Mouse (Mus musculus) testis, postnatal 10 days (tissue): ENCODE data around the gene Usp4.

Experiments
- DNase-seq: peaks from one replicate; pipeline ENCODE4 v3.0.0; 2021; ENCODE audit warnings: low spot score

Usp4 gene

GRCm38 (mm10) chr9:108342301-108342831 is 5.3 kb upstream of the Usp4 start:
- no peak for DNase-seq

DNA sequence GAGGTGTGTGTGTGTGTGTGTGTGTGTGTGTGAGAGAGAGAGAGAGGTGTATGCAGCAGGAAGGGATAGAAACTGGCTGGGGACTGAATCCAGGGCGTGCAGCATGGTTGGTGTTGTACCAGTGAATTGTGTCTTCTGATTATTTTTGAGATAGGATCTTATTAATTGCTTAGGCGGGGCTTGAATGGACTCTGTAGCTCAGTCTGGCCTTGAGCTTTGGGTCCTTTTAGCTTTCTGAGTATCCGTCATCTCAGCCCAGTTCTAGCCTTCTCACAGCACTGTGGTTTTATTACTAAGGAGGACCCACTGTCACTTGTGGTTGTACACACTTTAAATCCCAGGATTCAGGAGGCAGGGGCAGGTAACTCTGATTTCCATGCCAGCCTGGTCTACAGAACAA is 4.3 kb upstream of the Usp4 start:
- no peak for DNase-seq

DNA sequence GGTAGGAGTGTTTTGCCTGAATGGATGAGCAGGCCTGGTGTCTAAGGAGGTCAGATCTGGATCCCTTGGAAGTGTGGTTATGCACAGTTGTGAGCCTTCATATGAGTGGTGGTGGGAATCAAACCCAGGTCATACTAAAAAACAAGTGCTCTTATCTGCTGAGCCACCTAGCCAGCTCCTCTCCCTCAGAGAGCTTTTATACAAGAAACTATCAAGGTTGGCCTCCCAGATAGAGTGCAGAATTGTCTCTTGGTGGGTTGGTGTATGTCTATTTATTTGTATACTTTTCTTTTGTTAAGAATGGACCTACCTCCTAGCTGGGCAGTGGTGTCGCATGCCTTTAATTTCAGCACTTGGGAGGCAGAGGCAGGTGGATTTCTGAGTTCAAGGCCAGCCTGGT is 3.8 kb upstream of the Usp4 start:
- DNase-seq: no peak

GRCm38 (mm10) chr9:108344471-108344870 is 3.2 kb upstream of the Usp4 start:
- no peak for DNase-seq

DNA sequence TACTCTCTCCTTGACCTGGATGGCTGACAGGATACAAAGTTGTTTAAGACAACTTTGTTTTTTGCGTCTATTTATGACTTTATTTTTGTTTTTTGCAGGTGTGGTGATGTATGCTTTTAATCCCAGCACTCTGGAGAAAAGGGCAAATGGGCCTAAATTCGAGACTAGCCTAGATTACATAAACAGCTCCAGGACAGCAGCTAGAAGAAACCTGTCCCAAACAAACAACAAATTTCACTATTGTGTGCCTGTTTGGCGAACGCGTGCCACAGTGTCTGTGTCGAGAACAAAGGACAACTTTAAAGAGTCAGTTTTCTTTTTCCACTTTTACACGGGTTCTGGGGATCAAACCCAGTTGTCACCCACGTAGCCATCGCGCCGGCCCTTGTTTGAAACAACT is 629 bp upstream of the Usp4 start:
- no peak for DNase-seq

DNA sequence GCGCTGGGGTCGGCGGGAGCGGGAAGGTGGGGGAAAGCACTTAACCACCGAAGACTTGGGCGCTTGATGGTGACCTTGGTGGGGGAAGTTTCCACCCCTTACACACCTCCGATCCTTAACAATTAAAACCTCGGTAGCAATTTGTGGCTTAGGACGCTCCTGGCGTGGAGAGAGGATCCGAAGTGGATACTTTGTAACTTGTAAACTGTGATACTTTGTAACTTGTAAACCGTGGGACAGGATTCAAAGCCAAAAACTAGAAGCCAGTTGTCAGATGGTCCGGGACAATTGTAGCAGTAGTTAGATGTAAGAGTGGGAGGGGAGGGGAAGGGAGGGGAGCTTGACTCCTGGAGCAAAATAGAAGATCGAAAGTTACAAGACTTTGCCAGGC is 632 bp downstream of the Usp4 start:
- no peak for DNase-seq

DNA sequence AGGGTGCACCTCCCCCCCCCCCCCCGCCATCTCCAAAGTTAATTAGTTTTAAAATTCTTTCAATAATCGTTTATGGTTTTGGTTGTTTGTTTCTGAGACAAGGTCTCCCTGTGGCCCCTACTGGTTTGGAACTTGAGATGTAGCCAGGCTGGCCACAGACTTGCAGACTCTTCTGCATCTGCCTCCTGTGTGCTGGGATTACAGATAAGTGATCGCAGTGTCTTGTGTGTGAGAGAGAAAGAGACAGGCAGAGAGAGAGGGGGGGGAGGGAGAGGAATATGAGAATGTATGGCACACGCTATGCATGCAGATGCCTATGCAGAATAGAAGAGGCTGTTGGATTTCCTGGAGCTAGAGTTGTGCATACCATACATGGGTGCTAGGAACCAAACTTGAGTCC is 2.1 kb downstream of the Usp4 start:
- DNase-seq: no peak

- DNase-seq: no peak
Observed at GRCm38 (mm10) chr9:108378234-108378633, 30.6 kb downstream of the Usp4 start.

DNA sequence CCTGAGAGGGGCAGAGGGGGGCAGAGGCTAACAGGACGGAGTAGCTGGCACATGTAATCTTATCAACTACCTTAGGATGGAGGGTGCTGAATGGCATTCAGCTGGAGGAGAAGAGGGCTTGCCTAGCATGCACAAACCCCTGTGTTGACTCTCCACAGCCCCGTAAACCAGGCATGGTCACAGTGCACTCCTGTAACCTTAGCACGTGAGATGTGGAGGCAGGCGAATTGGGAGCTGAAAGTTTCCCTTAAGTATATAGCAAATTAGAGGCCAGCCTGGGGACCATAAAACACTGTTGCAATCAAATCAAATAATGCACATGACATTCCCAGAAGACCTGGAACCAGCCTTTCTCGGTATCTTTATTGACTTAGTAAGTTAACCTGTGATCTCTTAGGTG is 31.1 kb downstream of the Usp4 start:
- DNase-seq: no peak

DNA sequence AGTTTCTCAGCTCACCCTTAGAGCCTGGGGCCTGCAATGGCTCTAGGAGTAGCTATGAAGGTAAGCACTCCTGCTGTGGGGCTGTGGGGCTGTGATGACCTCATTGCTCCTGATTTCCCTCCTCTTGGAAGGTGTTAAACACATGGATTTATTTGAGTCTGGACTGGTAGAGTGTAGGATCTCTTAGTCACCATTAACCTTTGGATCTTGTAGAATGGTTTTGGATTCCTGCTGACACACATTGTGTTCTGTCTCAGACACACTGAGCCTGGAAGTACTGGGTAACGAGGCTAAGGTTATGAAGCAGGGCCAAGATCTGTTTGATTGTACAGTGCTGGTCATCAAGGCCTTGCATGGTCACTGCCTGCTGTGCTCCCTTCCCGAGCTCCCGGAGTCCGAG is 31.6 kb downstream of the Usp4 start:
- no peak for DNase-seq

DNA sequence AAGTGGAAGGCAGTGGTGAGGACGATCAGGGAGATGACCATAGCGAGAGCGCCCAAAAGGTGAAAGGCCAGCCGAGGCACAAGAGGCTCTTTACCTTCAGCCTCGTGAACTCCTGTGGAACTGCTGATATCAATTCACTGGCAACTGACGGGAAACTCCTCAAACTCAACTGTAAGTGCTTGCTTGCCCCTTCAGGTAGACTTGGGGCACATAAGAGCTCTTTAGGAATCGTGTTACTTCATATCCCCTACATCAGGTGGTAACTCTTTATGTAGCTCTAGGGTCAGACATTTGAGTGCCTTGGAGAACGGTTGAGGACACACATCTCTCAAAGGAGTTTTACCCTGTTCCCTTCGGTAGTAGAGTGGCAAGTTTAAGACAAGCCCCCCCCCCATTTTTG is 33.7 kb downstream of the Usp4 start:
- no peak for DNase-seq

- no peak for DNase-seq
Observed at GRCm38 (mm10) chr9:108385006-108385405, 37.4 kb downstream of the Usp4 start.

DNA sequence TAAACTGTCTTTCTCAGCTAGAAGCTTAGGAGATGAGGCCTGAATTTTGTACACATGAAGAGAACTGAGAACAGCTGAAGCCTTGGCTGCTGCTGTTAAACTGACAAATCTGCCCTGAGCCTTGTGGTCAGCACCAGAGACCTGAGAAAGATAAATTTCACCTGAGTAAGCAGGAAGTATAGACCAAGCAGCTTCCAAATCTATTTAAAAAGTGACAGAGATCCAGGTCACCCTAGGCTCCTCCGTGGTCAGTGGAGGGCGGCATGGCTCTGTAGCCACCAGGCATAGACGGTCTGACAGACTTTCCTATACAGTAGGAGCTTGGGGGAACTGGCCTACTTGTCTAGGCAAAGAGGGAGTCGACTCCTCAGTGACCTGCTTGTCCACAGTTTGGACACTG is 39.2 kb downstream of the Usp4 start:
- no peak for DNase-seq

- DNase-seq: no peak
Observed at GRCm38 (mm10) chr9:108388601-108389000, 40.9 kb downstream of the Usp4 start.

- DNase-seq: peak; percentile 55
Observed at GRCm38 (mm10) chr9:108389220-108389619, 41.6 kb downstream of the Usp4 start.

DNA sequence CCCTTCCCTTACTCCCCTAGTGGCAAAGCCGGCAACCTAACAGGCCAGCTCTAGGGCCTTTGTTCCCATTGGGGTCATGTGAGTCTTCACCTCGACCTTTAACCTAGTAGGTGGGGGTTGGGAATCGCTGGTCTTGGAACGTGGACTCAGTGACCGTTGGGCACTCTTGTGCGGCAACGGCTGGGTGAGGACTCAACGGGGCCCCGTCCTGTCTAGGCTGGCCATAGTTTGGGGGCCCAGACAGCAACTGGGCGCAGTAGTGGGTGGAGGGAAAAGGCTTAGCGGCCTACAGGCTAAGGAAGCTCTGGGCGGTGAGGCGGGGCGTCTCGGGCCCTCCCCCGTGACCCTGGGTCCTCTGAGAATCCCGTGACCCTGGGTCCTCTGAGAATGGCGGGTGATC is 45.0 kb downstream of the Usp4 start, which contains the start of gene 1700102P08Rik:
TSS of gene 1700102P08Rik (plus strand) at position 130 of the 400 bp plus-strand sequence.
- no peak for DNase-seq

DNA sequence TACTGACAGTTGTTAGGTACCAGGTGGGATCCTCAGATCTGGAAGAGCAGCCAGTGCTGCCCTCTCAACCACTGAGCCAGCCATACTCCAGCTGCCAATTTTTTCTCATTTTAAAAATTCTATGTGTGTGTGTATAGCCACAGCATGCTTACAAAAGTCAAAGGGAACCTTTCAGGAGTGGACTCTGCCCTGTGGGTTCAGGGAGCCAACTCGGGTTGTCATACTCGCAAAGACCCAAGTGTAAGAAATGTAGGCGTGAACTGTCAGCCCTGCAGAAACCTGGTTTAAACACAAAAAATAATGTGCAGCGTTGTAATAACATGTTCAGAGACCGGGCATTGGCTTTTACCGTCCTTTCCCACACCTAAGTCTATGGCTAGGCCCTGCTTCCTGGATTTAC is 46.5 kb downstream of the Usp4 start:
- DNase-seq: no peak

- no peak for DNase-seq
Observed at GRCm38 (mm10) chr9:108395427-108395826, 47.8 kb downstream of the Usp4 start.

GRCm38 (mm10) chr9:108398324-108398723 is 50.7 kb downstream of the Usp4 start:
- no peak for DNase-seq

DNA sequence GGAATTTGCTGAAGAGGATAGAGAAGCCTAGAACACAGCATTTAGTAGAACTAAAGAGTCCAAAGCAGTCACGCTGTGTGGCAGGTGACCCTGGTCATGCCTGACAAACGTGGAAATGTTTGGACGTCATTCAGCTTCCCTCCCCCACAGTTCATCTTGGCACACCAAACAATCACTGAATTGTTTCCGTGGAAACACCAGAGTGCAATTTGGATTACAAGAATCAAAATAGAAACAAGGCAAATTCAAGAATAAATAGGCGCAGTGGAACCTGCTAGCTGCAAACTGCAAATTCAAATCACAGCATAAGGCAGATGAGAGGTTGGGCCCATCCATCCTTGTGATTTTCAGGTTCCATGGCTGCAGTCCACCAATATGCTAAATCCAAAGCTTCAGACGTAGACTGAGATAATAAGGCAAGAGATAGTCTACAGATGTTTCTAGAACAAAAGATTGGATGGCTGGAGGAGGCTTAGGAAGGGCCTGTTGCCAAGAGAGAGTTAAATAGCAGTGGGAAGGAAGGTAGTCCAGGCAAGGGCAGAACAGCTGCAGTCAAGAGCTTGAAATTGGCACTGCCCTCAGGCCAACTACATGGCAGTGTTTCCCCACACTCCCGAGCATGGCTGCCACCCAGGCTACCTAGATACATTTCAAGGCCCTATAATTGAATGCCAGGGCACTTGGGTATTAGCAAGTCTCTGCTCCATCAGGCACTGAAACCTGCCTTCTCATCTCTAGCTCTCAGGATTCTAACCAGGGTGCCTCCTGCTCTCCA is 53.7 kb downstream of the Usp4 start:
- peak; percentile 67 for DNase-seq

GRCm38 (mm10) chr9:108403081-108403480 is 55.4 kb downstream of the Usp4 start:
- DNase-seq: no peak

DNA sequence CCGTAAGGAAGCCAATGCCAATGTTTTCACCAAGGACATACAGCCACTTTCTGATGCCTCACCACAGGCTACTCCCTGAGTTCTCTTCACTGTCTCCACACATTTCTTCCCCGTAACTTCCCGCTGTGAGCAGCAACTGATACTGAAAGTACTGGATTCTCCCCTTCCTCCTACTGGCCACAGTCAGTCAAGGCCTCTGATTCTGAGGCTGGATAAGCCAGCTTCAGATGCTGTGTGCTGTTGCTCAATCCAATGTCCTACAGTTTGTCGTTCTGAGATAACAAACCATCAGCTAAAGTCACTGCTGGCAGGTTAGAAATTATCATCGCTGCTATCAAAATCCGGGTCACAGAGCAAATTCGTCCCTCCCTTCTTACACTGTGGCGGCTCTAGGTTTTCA is 56.8 kb downstream of the Usp4 start:
- no peak for DNase-seq

DNA sequence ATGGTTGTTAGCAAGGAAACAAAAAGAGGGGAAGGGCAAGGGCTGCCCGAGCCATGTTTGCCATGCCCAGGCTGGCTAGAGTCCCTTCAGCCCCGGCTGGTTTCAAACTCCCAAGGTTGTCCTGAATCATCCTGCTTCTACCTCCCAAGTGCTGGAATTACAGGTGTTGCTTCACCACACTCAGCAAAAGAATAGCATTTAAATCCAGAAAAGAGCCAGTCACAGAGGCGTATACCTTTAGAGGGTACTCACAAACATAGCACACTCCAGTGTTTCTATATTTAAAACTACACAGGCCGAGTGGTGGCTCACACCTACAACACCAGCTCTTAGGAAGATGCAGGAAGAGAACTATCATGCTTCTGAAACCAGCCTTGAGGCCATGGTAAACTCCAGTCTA is 61.9 kb downstream of the Usp4 start:
- DNase-seq: no peak

DNA sequence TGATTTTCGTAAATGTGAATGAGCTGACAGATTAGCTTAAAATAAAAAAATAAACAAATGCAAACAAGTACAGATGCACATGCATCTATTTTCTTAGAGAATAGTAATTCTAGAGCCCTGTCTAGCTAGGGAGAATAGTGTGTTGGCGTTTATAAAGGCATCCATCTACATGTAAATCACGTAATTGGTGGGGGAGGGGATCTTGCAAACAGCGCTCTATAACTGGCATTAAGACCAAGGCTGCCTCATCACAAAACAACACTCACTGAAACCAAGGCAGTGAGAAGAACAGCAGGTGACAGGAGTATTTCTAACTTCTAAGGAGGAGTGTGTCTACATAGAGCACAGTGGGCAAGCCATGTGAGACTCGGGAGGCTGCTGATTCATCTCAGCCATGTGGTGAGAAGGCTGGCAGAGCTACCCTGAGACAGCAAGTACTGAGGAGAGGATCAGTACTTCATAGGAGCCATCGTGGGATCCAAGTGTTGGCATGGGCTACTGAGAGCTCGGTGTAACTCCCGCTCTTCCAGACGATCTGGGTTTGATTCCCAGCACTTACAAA is 63.8 kb downstream of the Usp4 start:
- DNase-seq: no peak
